Mouse (Mus musculus) spleen, adult 2 months (tissue): ENCODE data around the gene Cd46. TPM values are rescaled to one million over a fixed set of nuclear protein-coding genes. Genes with fewer than 3 reads are reported as not detected.

ENCODE experiments used
- DNase-seq, 2 experiments: peaks; one replicate each; pipeline versions ENCODE4 v3.0.0 to v3.0.0-alpha.2; 2012 to 2021; ENCODE audit warnings: low spot score in 2 of 2, low read depth in 1 of 2
- H3K27ac ChIP-seq: fragments of 200-500 bp; 2 replicates; pipeline ENCODE4 v1.5.1; 2012; ENCODE audit warnings: low read length, inconsistent platforms; ENCODE audit not compliant: insufficient read depth
- H3K27me3 ChIP-seq: fragments of 200-500 bp; 2 replicates; pipeline ENCODE4 v1.6.1; 2012; ENCODE audit warnings: mild to moderate bottlenecking, moderate library complexity, low read length, inconsistent platforms; ENCODE audit not compliant: control insufficient read depth, insufficient read depth
- H3K36me3 ChIP-seq: fragments of 200-500 bp; 2 replicates; pipeline ENCODE4 v1.6.1; 2012; ENCODE audit warnings: mild to moderate bottlenecking, low read length, inconsistent platforms; ENCODE audit not compliant: control insufficient read depth, insufficient read depth
- H3K4me1 ChIP-seq: fragments of 200-500 bp; 2 replicates; pipeline ENCODE4 v1.6.1; 2011; ENCODE audit warnings: inconsistent platforms; ENCODE audit not compliant: control insufficient read depth, insufficient read depth, insufficient read length
- H3K4me3 ChIP-seq: fragments of 200-500 bp; 2 replicates; pipeline ENCODE4 v1.5.1; 2011; ENCODE audit warnings: mild to moderate bottlenecking, inconsistent platforms; ENCODE audit not compliant: insufficient read depth, insufficient read length; ENCODE audit errors: extremely low read depth
- CTCF ChIP-seq: fragments of 200-500 bp; IDR thresholded peaks from 2 replicates; pipeline ENCODE4 v1.5.1; 2011; ENCODE audit warnings: mild to moderate bottlenecking, inconsistent platforms; ENCODE audit not compliant: insufficient read depth, insufficient read length, insufficient replicate concordance; ENCODE audit errors: extremely low read depth
- POLR2A ChIP-seq: fragments of 200-500 bp; IDR thresholded peaks from 2 replicates; pipeline ENCODE4 v1.6.1; 2011; ENCODE audit warnings: low read depth, low read length, inconsistent platforms
- WGBS: fragments of 180-500 bp; shearing (Covaris S2); methylation state at CpG from one replicate; pipeline ENCODE4 v1.1.7; 2018; 5-methylcytosine and 5-hydroxymethylcytosine counted together
- polyA plus RNA-seq: library from polyadenylated mRNA; depleted of rRNA; stranded (reverse); fragments of >200 nt; gene quantifications from 2 replicates; pipeline ENCODE4 v1.2.3, GENCODE M21; 2012

Gene Cd46
- polyA plus RNA-seq, 1 experiment: 0.56 TPM

GRCm38 (mm10) chr1:195012531-195012930 lies 79.5 kb downstream of the Cd46 start:
- Histone ChIP-seq H3K4me1 (no peaks in the 10 kb centered on the region; the same call in 1 of the 2 replicates), H3K4me3 (no peak overlapping the region), H3K27me3 (no peaks in the 10 kb centered on the region), H3K36me3 (no peaks in the 10 kb centered on the region), H3K27ac (no peak overlapping the region)
- DNase-seq: no peak
- TF ChIP-seq CTCF: no peak
- no peak for TF ChIP-seq POLR2A
- WGBS: 82% methylated on average over 2 of the region's 2 CpGs

- no peaks in the 10 kb centered on the region for H3K27me3 ChIP-seq
- H3K27ac ChIP-seq: no peak overlapping the region
- H3K4me1 ChIP-seq: no peaks in the 10 kb centered on the region
- no peak overlapping the region for H3K4me3 ChIP-seq
- H3K36me3 ChIP-seq: no peaks in the 10 kb centered on the region
- TF ChIP-seq CTCF: no peak
- no peak for TF ChIP-seq POLR2A
- no peak for DNase-seq
Observed at GRCm38 (mm10) chr1:195006267-195006666, 85.8 kb downstream of the Cd46 start.

- no peaks in the 10 kb centered on the region for H3K36me3 ChIP-seq
- no peaks in the 10 kb centered on the region for H3K4me1 ChIP-seq
- whole genome bisulfite sequencing: 59% methylated on average over 1 of the region's 1 CpGs
- no peak overlapping the region for H3K27ac ChIP-seq
- TF ChIP-seq CTCF: no peak
- TF ChIP-seq POLR2A: no peak
- no peak for DNase-seq
- no peak overlapping the region for H3K4me3 ChIP-seq
- H3K27me3 ChIP-seq: no peaks in the 10 kb centered on the region
Observed at GRCm38 (mm10) chr1:195004194-195004593, 87.9 kb downstream of the Cd46 start.

- Histone ChIP-seq H3K36me3 (no peaks in the 10 kb centered on the region), H3K27ac (no peak overlapping the region), H3K27me3 (no peaks in the 10 kb centered on the region), H3K4me3 (no peak overlapping the region), H3K4me1 (no peaks in the 10 kb centered on the region)
- DNase-seq: no peak
- TF ChIP-seq CTCF: no peak
- WGBS: 93% methylated on average over 4 of the region's 4 CpGs
Observed at GRCm38 (mm10) chr1:195003328-195003727, 88.7 kb downstream of the Cd46 start.

- Histone ChIP-seq H3K4me1 (peaks cover 7% of the 10 kb centered on the region), H3K27ac (no peak overlapping the region; the same call in 1 of the 2 replicates), H3K36me3 (no peaks in the 10 kb centered on the region), H3K4me3 (no peak overlapping the region), H3K27me3 (no peaks in the 10 kb centered on the region)
- WGBS: 81% methylated on average over 1 of the region's 1 CpGs
- TF ChIP-seq POLR2A (no peak), CTCF (no peak)
- no peak for DNase-seq
Observed at GRCm38 (mm10) chr1:194998396-194998795, 93.7 kb downstream of the Cd46 start.

GRCm38 (mm10) chr1:194995196-194995595 lies 96.9 kb downstream of the Cd46 start:
- H3K27me3 ChIP-seq: no peaks in the 10 kb centered on the region
- H3K36me3 ChIP-seq: no peaks in the 10 kb centered on the region
- no peak for TF ChIP-seq CTCF
- no peak for TF ChIP-seq POLR2A
- H3K4me1 ChIP-seq: peaks cover 7% of the 10 kb centered on the region
- peak; percentile 54 to 69 for DNase-seq
- 24% methylated on average over 2 of the region's 2 CpGs for WGBS
- H3K4me3 ChIP-seq: no peak overlapping the region
- H3K27ac ChIP-seq: peak overlapping the region; percentile 24; the same call in 1 of the 2 replicates

- H3K27ac ChIP-seq: no peak overlapping the region
- WGBS: 62% methylated on average over 5 of the region's 5 CpGs
- DNase-seq: no peak
Observed at GRCm38 (mm10) chr1:194994262-194994661, 97.8 kb downstream of the Cd46 start.

More at GRCm38 (mm10) chr1:194994262-194994661, 97.8 kb downstream of the Cd46 start:
- H3K36me3 ChIP-seq: no peaks in the 10 kb centered on the region
- peaks cover 7% of the 10 kb centered on the region for H3K4me1 ChIP-seq
- TF ChIP-seq CTCF (no peak), POLR2A (no peak)
- H3K27me3 ChIP-seq: no peaks in the 10 kb centered on the region
- H3K4me3 ChIP-seq: no peak overlapping the region
